Mouse (Mus musculus) telencephalon, adult 2 months (tissue): Measurements from ENCODE around the gene Poln.
A peak's percentile ranks its signal among the peaks of the same experiment; 100 is the strongest.

Source experiments
- DNase-seq: peaks from one replicate; pipeline ENCODE4 v3.0.0-alpha.2; 2011; ENCODE audit warnings: low read depth, low spot score

Gene Poln

DNA sequence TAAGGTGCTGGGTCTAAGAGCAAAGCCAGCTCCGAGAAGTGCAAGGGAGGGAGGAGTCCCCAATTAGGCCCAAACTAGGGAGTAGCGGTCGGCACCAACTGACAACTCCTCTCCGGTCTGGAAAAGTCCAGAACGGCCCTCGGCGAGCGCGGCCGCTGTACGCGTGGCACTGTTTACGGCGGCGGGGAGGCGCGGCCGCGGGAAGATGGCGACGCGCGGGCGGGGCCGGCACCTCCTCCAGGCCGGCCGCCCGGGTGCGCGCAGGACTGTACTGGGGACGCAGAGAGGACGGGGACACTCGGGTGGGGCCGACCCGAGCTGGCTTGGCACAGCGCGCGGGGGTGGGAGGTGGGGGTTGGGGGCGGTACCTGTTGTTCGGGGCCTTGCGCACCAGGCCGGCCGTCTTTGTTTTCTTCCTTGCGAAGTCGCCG is 17.7 kb upstream of the Poln start:
- no peak for DNase-seq

DNA sequence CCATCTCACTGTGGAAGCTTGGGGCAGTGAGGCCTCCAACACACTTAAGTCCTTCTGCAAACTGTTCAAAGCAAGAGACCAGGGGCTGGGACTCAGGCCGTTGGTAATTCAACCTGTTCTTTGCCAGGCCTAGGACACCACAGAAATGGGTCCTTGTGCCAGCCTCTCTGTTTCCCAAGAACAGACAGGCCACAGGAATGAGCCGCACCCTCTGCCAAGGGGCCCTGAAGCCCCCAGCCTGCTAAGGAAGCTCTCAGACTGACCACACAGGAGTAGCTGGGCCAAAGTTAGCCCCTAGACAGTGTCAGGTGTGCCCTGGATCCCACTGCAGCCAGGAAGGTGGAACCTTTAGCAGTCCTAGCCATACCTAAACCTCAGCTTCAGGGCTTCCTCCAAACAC is 17.1 kb upstream of the Poln start:
- no peak for DNase-seq

DNA sequence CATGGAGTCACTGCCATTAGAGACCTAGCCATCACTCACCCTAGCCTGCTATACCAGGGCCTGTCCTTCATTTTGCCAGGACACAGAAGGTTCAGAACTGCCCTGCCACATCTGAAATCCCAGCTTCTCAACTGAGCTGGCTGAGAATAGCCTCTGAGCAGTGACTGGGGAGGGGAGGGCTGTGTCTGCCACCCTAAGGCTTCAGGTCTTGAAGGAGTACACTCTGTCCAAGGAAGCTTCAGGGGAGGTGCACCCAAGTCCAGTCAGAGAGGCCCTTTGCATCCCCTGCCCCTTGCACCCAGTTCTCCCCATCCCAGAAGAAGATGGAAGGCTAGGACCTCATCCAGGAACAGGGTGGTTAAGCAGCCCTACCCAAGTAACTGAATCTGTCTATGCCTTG is 16.5 kb upstream of the Poln start:
- no peak for DNase-seq

DNA sequence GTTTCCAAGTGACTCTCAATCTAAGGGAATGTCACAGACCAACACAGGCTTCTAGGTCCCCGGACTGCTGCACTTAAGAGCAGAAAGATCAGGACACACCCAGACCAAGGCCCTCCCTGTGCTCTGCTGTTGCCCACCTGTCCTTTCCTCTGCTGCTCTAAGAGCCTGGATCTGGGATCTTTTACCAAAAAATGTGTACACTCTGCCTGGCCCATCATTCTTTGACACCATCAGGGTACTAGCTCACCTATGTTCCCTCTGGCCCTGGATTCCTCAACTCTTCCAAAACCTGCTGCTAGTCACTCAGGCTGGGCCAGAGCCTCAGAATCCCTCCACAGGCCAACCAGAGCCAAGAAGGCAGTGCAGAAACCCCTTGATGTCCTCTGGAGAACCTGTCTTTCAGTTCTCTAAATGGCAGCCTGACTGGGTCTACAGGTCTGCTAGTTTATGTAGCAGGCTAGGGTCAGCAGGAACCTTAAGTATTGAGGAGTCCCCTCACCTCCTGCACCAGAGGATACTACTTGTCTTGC is 15.9 kb upstream of the Poln start:
- no peak for DNase-seq

DNA sequence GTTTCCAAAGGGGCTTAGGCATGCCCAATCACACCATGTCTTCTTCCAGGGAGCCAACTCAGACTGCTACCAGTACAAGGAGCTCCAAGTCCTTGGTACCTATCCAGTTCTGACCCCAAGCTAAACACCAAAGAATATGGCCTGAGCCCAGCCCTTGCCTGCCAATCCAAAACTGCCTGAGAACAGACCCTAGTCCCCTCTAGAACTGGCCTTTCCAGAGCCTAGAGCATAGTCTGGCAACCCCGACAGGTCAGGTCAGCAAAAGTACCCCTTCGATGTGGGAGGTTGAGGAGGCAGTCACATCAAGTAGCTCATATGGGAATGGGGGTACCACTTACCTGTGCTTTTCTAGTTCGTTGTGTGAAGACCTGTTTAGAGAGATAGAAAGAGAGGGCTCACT is 14.7 kb upstream of the Poln start:
- no peak for DNase-seq

DNA sequence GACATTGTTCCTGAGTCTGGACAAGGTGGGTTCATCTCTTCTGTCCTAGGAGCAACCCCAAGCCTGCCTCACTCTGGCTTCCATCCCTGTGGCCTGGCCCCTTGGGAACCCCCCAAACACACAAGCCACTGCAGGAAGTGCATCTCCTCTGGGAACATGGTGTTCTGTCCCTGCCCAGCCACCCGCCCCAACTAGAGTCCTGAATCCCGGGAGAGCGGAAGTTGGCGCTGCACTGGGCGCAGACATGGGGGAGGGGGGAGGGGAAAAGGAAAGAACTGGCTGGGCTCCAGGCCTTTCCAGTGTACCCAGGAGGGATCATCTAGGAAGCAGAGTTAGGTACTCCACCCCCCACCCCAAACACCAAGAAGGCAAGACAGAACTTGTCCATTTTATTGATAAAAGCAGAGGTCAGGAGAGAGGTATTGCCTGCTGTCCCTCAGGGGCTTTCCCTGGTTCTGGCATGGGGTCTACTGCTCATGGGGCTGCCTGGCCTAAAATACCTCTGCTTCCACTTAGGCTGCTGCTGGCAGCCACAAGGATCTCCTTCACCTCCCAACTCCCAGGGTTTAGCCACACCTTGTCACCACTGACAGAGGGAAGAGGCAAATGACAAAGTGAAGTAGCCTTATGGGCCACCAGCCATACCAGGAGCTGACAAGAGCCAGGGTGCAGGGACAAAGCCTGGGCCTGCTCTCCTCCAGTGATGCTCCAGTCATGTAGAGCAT is 14.1 kb upstream of the Poln start:
- no peak for DNase-seq

DNA sequence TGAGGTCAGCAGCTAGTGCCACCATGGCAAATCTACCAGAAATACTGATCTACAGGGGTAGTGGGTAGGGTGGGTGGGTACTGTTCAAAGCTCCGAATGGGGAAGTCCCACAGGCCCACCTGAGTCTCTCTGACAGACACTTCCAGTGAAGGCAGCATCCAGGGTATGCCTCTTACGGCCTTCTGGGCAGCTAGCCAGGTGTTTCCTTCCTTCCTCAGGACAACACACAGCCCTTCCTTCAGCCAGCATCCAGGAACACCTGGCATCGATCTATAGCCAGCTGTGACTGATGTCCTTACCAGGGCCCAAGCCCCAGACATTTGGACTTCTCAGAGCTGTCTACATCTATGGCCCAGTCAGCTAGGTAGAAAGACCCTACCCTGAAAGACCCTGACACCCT is 13.2 kb upstream of the Poln start:
- no peak for DNase-seq

DNA sequence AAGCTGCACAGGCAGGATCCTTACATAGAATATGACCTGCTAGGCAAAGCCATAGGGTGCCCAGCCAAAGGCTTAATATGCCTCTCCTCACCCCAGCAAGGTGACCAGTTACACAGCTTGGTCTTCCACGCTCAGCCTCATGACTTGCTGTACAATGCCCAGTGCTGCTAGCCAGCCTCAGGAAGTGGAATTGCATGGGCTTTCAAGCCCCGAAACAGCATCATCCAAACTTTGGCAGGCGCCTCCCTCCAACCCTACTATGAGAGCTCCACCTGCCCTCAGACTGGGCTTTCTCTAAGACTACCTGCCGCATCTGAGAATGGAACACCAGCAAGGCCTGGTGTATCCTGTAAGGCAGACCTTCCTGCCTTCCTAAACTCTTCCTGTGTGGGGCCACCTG is 8.6 kb upstream of the Poln start:
- no peak for DNase-seq

DNA sequence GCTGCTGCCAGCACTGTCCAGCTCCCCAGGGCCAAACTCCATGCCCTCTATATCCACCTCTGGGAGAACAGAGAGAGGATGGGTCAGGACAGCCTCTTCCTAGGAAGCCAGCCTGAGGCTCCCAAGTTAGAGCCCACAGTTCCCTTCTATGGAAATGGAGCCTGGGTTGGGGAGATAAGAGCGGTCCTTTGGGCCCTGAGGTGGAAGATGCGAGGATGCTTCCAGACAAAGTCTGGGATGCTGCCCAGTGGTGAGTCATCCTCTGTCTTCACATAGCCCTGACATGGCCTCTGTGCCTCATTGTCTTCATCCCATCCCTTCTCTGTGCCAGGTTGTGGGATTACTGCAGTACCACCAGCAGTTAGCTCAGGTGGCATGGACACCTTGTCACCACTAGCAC is 7.8 kb upstream of the Poln start:
- no peak for DNase-seq

DNA sequence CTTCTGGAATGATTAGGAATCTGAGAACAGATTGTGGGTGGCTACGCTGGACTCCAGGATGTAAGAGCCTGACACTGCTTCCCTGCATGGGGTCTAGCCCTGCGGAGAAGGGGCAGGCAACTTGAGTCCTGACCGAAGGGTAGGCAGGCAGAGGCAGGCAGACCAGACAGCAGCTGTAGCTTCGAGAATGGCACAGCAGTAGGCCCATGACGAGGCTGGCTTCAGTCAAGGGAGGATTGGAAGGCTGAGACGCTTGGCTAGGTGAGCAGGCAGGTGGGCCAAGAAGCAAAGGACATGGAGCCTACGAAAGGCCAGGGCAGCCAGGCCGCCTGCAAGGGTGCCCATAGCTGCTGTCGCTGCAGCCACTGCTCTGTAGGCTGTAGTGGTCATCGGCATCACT is 7.4 kb upstream of the Poln start:
- no peak for DNase-seq

DNA sequence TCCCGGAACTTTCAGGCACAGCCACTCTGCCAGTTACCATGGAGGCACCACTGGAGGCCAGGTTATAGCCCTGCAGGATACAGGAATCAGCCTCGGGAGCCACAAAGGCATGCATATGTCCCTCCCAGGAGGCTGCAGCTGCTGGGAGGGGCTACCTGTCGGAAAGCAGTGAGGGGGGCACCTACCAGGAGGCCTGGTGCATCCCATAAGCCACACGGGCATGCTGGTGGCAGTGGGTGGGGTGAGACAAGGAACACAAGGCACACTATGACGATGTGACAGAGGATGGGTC is 6.1 kb upstream of the Poln start:
- no peak for DNase-seq

DNA sequence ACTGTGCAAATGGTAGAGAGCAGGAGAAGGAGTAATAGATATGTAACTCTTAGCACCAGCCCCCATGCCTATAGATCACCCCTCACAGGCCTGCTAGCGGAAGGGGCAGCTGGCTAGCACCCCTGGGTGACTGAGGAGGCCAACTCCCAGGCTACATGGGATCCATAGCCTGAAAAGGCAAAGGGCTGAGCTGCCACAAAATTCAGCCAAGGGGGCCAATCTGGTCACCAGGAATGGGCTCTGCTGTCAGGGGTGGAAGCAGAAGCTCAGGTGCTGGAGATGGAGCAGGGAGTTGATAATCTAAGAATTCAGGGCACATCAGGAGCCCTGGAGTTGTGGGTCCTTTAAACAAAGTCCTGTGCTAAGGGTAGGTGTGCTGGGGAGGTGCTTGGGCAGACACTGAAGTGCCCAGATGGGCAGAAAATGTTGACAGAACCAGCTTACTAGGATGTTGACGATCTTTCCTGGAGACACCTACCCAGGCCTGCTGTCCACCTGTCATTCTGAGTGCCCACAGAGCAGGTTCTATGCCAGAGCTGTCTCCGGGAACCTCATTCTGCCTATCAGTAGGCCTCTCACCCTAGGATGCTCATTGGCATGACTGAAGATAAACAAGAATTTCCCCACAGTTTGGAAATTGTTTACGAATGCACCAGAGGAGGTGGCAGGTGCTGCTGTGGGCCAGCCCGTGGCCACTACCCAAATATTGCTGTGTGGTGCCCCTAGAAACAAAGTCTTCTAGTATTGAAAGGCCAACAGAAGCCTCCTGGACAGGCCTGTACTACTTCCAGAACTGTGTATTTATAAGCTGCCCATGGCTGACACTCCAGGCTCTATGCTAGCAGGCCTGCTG is 5.5 kb upstream of the Poln start:
- DNase-seq: no peak

DNA sequence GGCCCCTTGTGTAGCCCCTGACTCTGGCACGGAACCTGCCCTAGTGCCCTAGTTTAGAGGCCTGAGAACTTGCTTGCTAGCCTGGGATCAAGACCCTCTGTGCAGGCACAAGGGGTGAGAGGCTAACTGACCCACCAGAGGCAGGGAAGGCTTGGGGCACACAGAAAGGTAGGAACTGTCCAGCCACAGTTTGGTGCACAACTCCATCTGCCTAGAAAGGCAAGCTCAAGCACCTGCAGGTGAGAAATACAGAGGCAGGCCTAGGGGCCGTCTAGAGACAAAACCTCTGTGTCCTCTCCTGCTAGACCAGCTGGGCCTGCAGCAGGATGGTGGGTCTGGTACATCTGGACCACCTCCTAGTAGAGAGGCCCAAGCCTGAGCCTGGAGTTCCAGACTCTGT is 4.8 kb upstream of the Poln start:
- DNase-seq: no peak

DNA sequence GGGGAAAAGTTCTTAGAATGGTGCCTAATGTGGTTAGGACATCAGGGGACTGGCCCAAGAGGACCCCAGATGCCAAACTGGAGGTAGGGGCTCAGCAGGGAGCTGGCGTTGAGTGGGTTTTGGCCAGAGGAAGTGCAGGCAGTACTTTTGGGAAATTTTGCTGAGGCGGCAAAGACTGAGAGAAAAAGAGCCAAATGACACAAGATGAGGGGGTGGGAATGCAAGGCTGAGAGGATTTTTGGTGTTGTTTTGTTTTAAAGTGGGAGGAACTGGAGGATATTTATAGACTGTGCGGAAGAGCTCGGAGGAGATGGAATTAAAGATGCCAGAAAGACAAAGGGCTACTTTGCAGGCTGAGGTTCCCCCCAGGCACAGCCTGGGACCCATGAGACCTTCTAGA is 1.5 kb upstream of the Poln start:
- peak; percentile 65 for DNase-seq

DNA sequence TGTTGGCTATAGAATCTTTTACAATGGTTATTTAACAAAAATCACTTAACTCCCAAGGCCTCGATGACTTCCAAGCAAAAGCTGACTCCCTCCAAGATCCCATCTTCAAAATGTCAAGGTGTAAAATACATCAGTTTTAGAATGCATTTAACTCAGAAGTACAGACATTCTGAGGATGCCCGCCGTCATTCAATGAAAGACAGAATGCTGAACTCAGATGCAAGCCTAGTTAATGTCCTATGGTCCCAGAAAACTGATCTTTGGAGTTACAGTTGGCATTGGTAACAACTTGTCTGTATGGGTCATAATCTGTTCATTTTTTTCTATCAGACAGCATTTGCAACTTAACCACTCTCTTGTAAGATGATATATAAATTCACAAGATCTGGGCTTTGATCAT is 706 bp upstream of the Poln start:
- DNase-seq: no peak

DNA sequence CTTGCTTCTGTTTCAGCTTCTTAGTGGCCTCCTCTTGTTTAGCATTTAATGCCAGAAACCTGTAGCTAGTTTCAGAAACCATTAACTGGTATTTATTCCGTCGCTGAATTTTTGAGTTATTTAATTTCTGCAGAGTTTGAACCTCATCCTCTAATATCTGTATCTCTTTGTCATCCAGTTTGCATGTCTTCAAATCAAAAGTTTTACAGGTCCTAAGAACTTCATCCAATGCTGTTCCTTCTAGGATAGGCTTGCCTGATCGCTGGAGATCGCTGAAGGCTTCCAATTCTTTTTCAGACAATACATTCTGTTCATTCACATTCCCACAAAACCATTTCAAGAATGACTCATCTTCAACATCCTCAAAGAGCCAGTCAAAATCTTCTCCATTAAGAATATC is 1.4 kb downstream of the Poln start:
- no peak for DNase-seq

DNA sequence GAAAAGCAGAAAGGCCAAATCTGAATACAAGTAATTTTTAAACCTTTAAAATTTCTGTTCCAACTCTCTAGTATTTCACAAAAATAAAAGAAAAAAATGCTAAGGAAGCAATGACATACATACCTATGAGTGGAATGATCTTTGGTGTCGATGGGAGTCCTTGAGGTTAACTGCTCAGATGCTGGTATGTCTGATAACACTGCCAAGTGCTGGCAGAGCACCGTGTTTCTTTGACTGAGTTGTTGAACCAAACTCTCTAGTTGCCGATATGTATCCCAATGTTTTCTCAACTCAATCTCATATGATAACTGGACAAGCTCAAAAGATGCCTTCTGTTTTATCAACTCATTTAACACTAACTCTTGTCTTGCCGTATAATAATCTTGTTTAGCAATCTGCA is 3.5 kb downstream of the Poln start:
- DNase-seq: no peak

DNA sequence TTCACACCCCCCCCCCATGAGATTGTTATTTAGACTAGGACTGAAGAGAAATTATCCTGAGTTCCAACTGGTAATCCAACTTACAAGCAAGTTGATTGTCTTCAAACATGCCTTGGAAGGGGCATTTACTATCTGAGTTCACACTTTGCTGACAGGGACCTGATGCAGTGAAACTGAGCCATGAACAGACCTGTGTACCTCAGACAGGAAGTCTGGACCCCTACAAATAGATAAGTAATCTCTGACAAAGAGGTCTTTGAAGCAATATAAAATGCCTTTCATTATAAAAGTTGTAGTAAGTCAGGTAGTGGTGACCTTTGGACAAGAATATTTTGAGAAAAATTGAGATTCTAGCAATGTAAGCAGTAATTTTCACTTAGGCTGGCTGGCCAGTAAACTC is 20.8 kb downstream of the Poln start:
- DNase-seq: no peak

DNA sequence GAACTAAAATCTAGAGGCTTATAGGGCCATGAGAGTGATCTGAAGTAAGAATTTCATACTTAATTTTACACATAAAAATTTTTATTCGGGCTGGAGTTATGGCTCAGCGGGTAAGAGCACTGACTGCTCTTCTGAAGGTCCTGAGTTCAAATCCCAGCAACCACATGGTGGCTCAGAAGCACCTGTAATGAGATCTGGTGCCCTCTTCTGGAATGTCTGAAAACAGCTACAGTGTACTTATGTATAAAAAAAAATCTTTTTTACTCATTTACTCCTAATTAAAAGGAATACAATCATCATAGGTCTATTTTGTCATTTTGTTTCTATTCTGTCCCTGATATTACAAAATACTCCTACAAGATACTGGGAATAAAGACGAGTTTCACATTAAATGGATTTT is 21.7 kb downstream of the Poln start:
- no peak for DNase-seq

DNA sequence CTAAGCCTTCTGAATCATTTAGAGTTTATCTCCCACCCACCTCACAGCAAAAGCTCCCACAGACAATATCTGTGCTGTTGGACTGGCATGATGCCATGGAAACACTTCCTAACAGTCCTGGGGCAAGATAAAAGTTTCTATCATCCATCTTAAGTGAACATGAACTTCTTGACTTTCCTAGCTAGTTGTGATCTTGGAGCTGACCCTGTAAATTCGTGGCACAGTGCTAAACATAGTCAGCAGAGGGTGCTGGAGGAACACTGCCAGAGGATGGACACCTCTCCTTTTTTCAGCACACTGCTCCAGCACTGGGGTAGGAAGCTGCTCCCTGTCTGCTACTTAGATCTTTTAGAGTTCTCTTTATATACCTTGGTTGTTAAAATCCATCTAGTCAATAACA is 29.5 kb downstream of the Poln start:
- DNase-seq: no peak

DNA sequence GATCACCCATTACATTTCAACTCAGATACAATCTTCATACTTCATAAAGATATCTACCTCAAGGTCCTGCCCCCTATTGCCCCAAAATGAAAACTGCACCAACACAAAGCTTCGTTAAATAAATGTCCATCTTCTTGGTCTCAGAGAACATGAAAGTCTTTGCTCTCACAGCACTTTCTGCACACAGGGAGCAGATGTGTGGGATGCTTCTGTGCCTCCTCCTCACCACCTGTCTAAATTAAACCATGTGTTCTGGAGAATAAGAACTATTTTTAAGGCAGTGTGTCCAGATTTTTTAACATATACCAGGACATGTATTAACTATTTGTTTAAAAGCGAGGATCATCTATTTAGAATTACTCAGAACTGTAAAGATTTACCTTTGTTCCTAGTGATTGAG is 36.5 kb downstream of the Poln start:
- peak; percentile 49 for DNase-seq

DNA sequence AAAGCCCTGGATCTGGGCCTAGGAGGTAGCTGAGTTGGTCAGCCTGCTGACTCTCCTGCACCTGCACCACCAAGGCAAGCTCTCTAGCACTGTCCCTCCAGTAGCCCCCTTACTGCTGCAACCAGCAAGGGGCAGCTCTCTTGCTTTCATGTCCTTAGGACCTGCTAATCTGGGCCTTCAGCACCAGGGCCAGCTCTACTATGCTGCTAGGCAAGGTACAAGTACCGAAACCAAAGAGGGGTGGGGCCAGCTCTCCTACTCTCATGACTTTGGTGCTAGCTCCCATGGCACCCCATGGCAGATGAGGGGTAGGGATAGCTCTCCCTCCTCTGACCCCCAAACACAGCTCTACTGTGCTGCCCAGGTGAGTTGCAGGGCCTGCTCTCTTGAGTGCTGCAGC is 45.1 kb downstream of the Poln start:
- no peak for DNase-seq

DNA sequence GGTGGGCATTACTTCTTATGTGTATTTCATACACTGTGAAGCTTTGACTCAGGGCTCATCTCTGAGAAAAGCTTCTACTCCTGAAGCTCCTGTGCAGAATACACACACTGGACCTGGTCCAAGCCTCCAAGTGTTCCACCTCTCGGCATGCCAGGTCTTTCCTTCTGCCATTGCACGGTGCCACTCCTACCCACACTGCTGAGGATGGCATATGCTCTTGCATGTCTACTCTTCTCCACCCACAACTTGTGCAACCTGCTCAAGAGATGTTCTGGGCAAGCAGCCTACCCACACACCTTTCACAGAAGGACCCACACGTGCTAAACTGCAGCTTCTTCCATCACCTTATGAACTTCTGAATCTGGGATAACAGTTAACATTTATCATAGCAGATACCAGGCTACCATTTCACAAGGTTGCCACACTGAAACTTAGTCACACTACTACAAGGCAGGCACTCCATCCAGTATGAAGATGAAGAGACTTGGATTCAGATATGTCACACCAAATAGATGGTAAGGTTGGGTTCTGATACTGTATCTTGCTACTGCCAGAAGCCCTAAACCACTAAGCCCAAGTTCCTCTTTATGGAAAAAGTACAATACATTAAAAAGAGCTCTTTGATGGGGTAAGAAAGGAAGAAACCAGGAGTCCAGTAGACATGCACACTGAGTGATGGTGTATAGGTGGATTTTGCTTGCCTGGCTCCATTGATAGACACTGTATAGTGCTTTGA is 50.0 kb downstream of the Poln start:
- DNase-seq: peak; percentile 50
